In the genomic region with DNA sequence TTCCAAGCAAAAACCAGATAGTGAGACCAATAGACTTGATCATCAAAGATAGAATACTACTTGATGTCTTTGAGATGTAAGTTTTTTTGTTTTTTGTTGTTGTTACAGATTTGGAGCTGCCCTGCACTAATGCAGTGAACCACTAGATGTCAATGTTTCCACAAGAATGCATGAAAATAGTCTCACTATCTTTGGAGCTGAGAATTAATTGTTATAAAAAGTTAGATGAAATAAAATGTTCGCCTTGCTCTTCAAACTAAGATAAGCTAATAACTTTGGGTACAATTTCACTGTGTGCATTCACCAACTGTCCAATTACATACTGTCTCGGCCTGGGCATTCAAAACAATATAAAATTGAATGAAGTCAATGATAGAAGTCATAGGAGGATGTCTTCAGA, we compare ENCODE assay signal across 7 mouse cellular contexts.
DNase-seq lines count a peak whose midpoint lies in the region; ATAC-seq and TF ChIP-seq lines count a peak whose summit lies in the region.

No protein-coding gene starts in this region.

- H3K4me3 ChIP-seq in liver, embryonic 14.5 days (ENCODE audit: insufficient read depth in 1 of 2, low read depth in 2 of 2, low read length in 2 of 2): no peak overlapping the region
- no peak overlapping the region for H3K4me3 ChIP-seq in liver, embryonic 12.5 days
- no peak overlapping the region for H3K4me3 ChIP-seq in hindbrain, postnatal 0 days (ENCODE audit: low read length)
- no peak overlapping the region for H3K4me3 ChIP-seq in lung, embryonic 14.5 days (ENCODE audit: low read depth, low read length)

- no peaks in the 10 kb centered on the region for H3K27me3 ChIP-seq in liver, embryonic 14.5 days (ENCODE audit: control insufficient read depth, insufficient read depth, low read length)
- no peaks in the 10 kb centered on the region for H3K27me3 ChIP-seq in liver, embryonic 12.5 days (replicated peaks)
- H3K27me3 ChIP-seq in hindbrain, postnatal 0 days (ENCODE audit: insufficient read depth, low read length): no peaks in the 10 kb centered on the region
- H3K27me3 ChIP-seq in lung, embryonic 14.5 days (ENCODE audit: insufficient read depth, low read length): no peaks in the 10 kb centered on the region

- ATAC-seq in liver, embryonic 14.5 days (ENCODE audit: insufficient read depth): no peak
- ATAC-seq in liver, embryonic 12.5 days: no peak
- ATAC-seq in hindbrain, postnatal 0 days: no peak
- no peak for ATAC-seq in lung, embryonic 14.5 days (ENCODE audit: insufficient read depth)

- no peak overlapping the region for H3K27ac ChIP-seq in liver, embryonic 14.5 days
- H3K27ac ChIP-seq in liver, embryonic 12.5 days: no peak overlapping the region
- no peak overlapping the region for H3K27ac ChIP-seq in hindbrain, postnatal 0 days
- H3K27ac ChIP-seq in lung, embryonic 14.5 days (ENCODE audit: low read depth): no peak overlapping the region

- H3K9me3 ChIP-seq in liver, embryonic 14.5 days (ENCODE audit: control insufficient read depth, low read length): no peaks in the 10 kb centered on the region
- H3K9me3 ChIP-seq in liver, embryonic 12.5 days (replicated peaks): no peaks in the 10 kb centered on the region
- no peaks in the 10 kb centered on the region for H3K9me3 ChIP-seq in hindbrain, postnatal 0 days (ENCODE audit: low read length)
- no peaks in the 10 kb centered on the region for H3K9me3 ChIP-seq in lung, embryonic 14.5 days (ENCODE audit: low read depth, low read length)

- TF ChIP-seq EP300 in liver, embryonic 14.5 days (IDR thresholded peaks at IDR 0.05; ENCODE audit: low read depth): no peak

- H3K9ac ChIP-seq in liver, embryonic 14.5 days (replicated peaks): no peak overlapping the region
- H3K9ac ChIP-seq in liver, embryonic 12.5 days: no peak overlapping the region
- no peak overlapping the region for H3K9ac ChIP-seq in hindbrain, postnatal 0 days (replicated peaks; ENCODE audit: low read length)
- no peak overlapping the region for H3K9ac ChIP-seq in lung, embryonic 14.5 days

- WGBS in liver, embryonic 14.5 days (ENCODE audit: insufficient replicate concordance): 29% methylated on average over 2 of the region's 2 CpGs
- 28% methylated on average over 2 of the region's 2 CpGs for WGBS in liver, embryonic 12.5 days (ENCODE audit: insufficient replicate concordance)
- 31% methylated on average over 2 of the region's 2 CpGs for WGBS in hindbrain, postnatal 0 days
- WGBS in lung, embryonic 14.5 days: 11% methylated on average over 2 of the region's 2 CpGs

- H3K4me2 ChIP-seq in liver, embryonic 14.5 days (ENCODE audit: low read depth): no peak overlapping the region
- H3K4me2 ChIP-seq in liver, embryonic 12.5 days: no peak overlapping the region
- H3K4me2 ChIP-seq in hindbrain, postnatal 0 days (ENCODE audit: low read depth, low read length): no peak overlapping the region
- H3K4me2 ChIP-seq in lung, embryonic 14.5 days: no peak overlapping the region

- H3K36me3 ChIP-seq in liver, embryonic 14.5 days (replicated peaks; ENCODE audit: control insufficient read depth, insufficient read depth, low read depth): no peaks in the 10 kb centered on the region
- no peaks in the 10 kb centered on the region for H3K36me3 ChIP-seq in liver, embryonic 12.5 days
- H3K36me3 ChIP-seq in hindbrain, postnatal 0 days (ENCODE audit: insufficient read depth, low read length): no peaks in the 10 kb centered on the region
- H3K36me3 ChIP-seq in lung, embryonic 14.5 days (ENCODE audit: insufficient read depth): no peaks in the 10 kb centered on the region

- H3K4me1 ChIP-seq in liver, embryonic 14.5 days (replicated peaks; ENCODE audit: control insufficient read depth in 2 of 2, insufficient read depth in 2 of 2, low read length in 1 of 2): no peaks in the 10 kb centered on the region
- no peaks in the 10 kb centered on the region for H3K4me1 ChIP-seq in liver, embryonic 12.5 days
- H3K4me1 ChIP-seq in hindbrain, postnatal 0 days (ENCODE audit: insufficient read depth, low read length): no peaks in the 10 kb centered on the region
- no peaks in the 10 kb centered on the region for H3K4me1 ChIP-seq in lung, embryonic 14.5 days (ENCODE audit: insufficient read depth)

- TF ChIP-seq CTCF in liver, embryonic 14.5 days (IDR thresholded peaks at IDR 0.05; ENCODE audit: low read depth): peak; percentile 32; the same call in 1 of the 2 replicates
- peak; percentile 91 for TF ChIP-seq CTCF in hindbrain, postnatal 0 days (IDR thresholded peaks at IDR 0.05; ENCODE audit: low read depth)
- TF ChIP-seq CTCF in lung, embryonic 14.5 days (IDR thresholded peaks at IDR 0.05; ENCODE audit: low read depth): peak; percentile 80

- no peak for DNase-seq in liver, embryonic 14.5 days (ENCODE audit: low read depth in 3 of 3, low spot score in 3 of 3)
- DNase-seq in Muller cell, postnatal 12 days (ENCODE audit: inconsistent ontology term): peak; percentile 46
- DNase-seq in cerebellum, adult 8-10 months: peak; percentile 40
- peak; percentile 78 for DNase-seq in hindbrain, postnatal 0 days (ENCODE audit: low spot score)
- peak; percentile 81 for DNase-seq in lung, embryonic 14.5 days
- no peak for DNase-seq in c-Kit-positive CD71-positive TER-119-positive erythroid progenitor cells, embryonic 14.5 days (ENCODE audit: low spot score)

Comparison
In these comparisons a context has a peak if more than half of its experiments do, and no peak if none do; other contexts are left out.
1. DNase-seq: peak in Muller cell, postnatal 12 days (single experiment), cerebellum, adult 8-10 months (single experiment), hindbrain, postnatal 0 days (single experiment) and lung, embryonic 14.5 days (single experiment); none in liver, embryonic 14.5 days (0 of 3) and c-Kit-positive CD71-positive TER-119-positive erythroid progenitor cells, embryonic 14.5 days (single experiment).
2. CTCF ChIP-seq: peak in every context shown above with its lines; median percentile 91 in hindbrain, postnatal 0 days; 80 in lung, embryonic 14.5 days; 32 in liver, embryonic 14.5 days.